Mouse (Mus musculus) olfactory bulb, adult 2 months (tissue): ENCODE data around the gene Galnt7. TPM values are rescaled to one million over a fixed set of nuclear protein-coding genes. Genes with fewer than 3 reads are reported as not detected.

ENCODE experiments used
- H3K27ac ChIP-seq: fragments of 200-500 bp; 2 replicates; pipeline ENCODE4 v1.5.1; 2012; ENCODE audit warnings: low read depth, low read length; ENCODE audit not compliant: insufficient read depth
- H3K4me1 ChIP-seq: fragments of 200-500 bp; 2 replicates; pipeline ENCODE4 v1.6.1; 2012; ENCODE audit warnings: low read length; ENCODE audit not compliant: control insufficient read depth, insufficient read depth
- H3K4me3 ChIP-seq: fragments of 200-500 bp; 2 replicates; pipeline ENCODE4 v1.5.1; 2012; ENCODE audit warnings: mild to moderate bottlenecking, low read depth, low read length, moderate library complexity; ENCODE audit not compliant: insufficient read depth
- CTCF ChIP-seq: fragments of 200-500 bp; IDR thresholded peaks from 2 replicates; pipeline ENCODE4 v1.5.1; 2012; ENCODE audit warnings: low read depth, mild to moderate bottlenecking, low read length, moderate library complexity; ENCODE audit not compliant: insufficient read depth
- POLR2A ChIP-seq: fragments of 200-500 bp; IDR thresholded peaks from 2 replicates; pipeline ENCODE4 v1.6.1; 2012; ENCODE audit warnings: mild to moderate bottlenecking, low read depth, low read length, moderate library complexity; ENCODE audit not compliant: insufficient read depth
- WGBS: fragments of 180-500 bp; shearing (Covaris S2); methylation state at CpG from one replicate; pipeline ENCODE4 v1.1.7; 2018; 5-methylcytosine and 5-hydroxymethylcytosine counted together
- polyA plus RNA-seq: library from polyadenylated mRNA; stranded (reverse); fragments of >200 nt; gene quantifications from 2 replicates; pipeline ENCODE4 v1.2.4, GENCODE M21; 2012; ENCODE audit warnings: low replicate concordance; ENCODE audit not compliant: missing spikeins, insufficient read depth, insufficient read length

Gene Galnt7
- polyA plus RNA-seq, 1 experiment, result not detected

DNA sequence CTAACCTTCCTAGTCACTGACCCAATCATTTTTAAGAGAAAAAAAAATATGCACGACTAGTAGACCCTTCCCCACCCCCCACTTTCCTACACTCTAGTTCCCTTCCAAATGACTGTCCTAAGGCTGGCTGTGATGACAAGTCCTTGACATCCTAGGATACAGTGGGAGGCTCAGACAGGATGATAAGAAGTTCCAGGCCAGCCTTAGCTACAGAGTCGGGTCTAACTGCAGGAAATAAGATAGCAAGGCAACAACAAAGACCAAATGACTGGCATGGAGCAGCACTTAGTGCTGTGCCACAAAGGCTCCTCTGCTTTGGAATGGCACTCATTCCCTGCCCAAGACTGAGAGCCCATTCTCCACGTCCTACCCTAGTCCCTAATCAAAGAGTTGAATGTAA is 16.6 kb downstream of the Galnt7 start:
- TF ChIP-seq POLR2A (no peak), CTCF (no peak)
- H3K4me1 ChIP-seq, result peaks cover 6% of the 10 kb centered on the region; the same call in 1 of the 2 replicates
- H3K27ac ChIP-seq, result no peak overlapping the region
- 71% methylated on average over 3 of the region's 3 CpGs for WGBS
- no peak overlapping the region for H3K4me3 ChIP-seq

GRCm38 (mm10) chr8:57631780-57632179 is 21.1 kb downstream of the Galnt7 start:
- Histone ChIP-seq H3K27ac (no peak overlapping the region), H3K4me3 (no peak overlapping the region), H3K4me1 (peaks cover 8% of the 10 kb centered on the region)
- TF ChIP-seq POLR2A (no peak), CTCF (no peak)
- WGBS, result 79% methylated on average over 7 of the region's 7 CpGs

DNA sequence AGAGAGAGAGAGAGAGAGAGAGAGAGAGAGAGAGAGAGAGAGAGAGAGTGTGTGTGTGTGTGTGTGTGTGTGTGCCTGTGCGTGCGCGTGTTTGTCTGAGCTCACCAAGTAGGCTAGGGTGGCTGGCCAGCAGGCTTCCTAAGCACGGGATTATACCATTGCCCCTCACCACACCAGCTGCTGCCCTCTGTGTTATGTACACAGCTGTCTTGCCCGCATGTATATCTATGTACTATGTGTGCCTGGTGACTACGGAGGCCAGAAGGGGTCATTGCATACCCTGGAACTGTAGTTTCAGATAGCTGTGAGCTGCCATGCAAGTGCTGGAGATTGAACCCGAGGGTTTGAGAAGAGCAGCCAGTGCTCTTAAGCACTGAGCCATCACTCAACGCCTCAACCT is 22.7 kb downstream of the Galnt7 start:
- TF ChIP-seq CTCF (no peak), POLR2A (no peak)
- no peak overlapping the region for H3K27ac ChIP-seq
- WGBS, result 95% methylated on average over 8 of the region's 8 CpGs
- no peak overlapping the region for H3K4me3 ChIP-seq
- peaks cover 8% of the 10 kb centered on the region for H3K4me1 ChIP-seq

DNA sequence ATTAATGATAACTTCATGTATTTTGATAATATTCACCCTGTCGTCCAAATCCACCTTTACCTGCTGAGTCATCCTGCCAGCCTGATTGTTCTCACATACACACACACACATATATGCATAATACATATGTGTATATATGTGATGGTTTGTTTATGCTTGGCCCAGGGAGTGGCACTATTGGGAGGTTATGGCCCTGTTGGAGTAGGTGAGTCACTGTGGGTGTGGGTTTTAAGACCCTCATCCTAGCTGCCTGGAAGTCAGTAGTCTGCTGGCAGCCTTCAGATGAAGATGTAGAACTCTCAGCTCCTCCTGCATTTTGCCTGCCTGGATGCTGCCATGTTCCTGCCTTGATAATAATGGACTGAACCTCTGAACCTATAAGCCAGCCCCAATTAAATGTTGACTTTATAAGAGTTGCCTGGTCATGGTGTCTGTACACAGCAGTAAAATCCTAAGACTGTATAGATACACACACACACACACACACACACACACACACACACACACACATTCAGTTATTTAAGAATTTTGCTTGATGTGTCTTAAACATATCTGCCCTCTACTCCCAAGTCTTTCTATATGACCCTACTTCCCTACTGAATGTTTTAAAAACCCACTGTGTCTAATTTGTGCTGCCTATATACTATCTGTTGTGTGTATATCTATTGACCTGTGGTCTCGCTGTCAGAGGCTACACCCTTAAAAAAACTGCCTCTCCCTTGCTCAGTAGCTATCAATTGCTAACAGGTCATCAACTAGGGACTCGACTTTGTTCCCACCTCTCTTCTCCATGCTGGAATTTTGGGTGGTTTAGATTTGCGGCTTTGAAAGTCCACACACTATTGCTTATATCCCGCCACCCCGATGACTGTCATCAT is 23.8 kb downstream of the Galnt7 start:
- TF ChIP-seq CTCF, result no peak
- no peak for TF ChIP-seq POLR2A
- H3K27ac ChIP-seq, result no peak overlapping the region
- 86% methylated on average over 6 of the region's 6 CpGs for WGBS
- no peak overlapping the region for H3K4me3 ChIP-seq
- H3K4me1 ChIP-seq, result peaks cover 8% of the 10 kb centered on the region

GRCm38 (mm10) chr8:57627946-57628786 is 24.7 kb downstream of the Galnt7 start:
- Histone ChIP-seq H3K4me3 (no peak overlapping the region), H3K4me1 (peaks cover 8% of the 10 kb centered on the region), H3K27ac (peak overlapping the region; percentile 36; the same call in 1 of the 2 replicates)
- WGBS, result 49% methylated on average over 5 of the region's 5 CpGs
- TF ChIP-seq CTCF (no peak), POLR2A (no peak)

DNA sequence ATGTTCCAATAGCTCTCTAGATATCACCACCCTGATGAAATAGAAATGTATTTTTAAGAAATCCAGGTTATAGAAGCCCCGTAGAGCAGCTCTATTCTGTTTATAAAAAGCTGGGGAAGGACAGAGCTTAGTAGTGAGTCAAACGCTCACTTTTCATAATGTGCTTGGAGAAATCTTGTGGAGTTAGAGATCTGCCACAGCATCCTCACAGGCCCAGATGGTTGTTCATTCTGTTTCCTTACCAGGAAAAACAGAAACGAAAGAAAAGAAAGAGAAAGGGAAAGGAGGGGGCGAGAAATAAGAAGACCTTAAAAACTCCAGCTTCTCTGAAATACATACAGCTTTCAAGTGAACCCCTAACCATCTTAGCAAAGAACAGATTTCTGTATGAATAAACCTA is 28.9 kb downstream of the Galnt7 start:
- no peak overlapping the region for H3K4me3 ChIP-seq
- WGBS, result 88% methylated on average over 4 of the region's 4 CpGs

GRCm38 (mm10) chr8:57623051-57623450 is 29.8 kb downstream of the Galnt7 start:
- no peak for TF ChIP-seq CTCF
- TF ChIP-seq POLR2A, result no peak
- H3K27ac ChIP-seq, result no peak overlapping the region
- H3K4me3 ChIP-seq, result no peak overlapping the region
- peaks cover 9% of the 10 kb centered on the region for H3K4me1 ChIP-seq
- WGBS, result 94% methylated on average over 3 of the region's 3 CpGs

More for the DNA sequence above, 28.9 kb downstream of the Galnt7 start:
- Histone ChIP-seq H3K4me1 (peaks cover 9% of the 10 kb centered on the region), H3K27ac (no peak overlapping the region)
- TF ChIP-seq CTCF (no peak), POLR2A (no peak)

GRCm38 (mm10) chr8:57616965-57617364 is 35.9 kb downstream of the Galnt7 start:
- no peak overlapping the region for H3K27ac ChIP-seq
- 88% methylated on average over 5 of the region's 5 CpGs for WGBS
- H3K4me1 ChIP-seq, result peaks cover 2% of the 10 kb centered on the region
- H3K4me3 ChIP-seq, result no peak overlapping the region
- TF ChIP-seq CTCF, result no peak
- TF ChIP-seq POLR2A, result no peak

- Histone ChIP-seq H3K4me1 (peaks cover 4% of the 10 kb centered on the region), H3K27ac (no peak overlapping the region), H3K4me3 (no peak overlapping the region)
- WGBS, result 80% methylated on average over 15 of the region's 15 CpGs
- TF ChIP-seq CTCF (no peak), POLR2A (no peak)
Measured at GRCm38 (mm10) chr8:57615016-57615657, 37.7 kb downstream of the Galnt7 start.
